Mouse (Mus musculus): ENCODE results near the gene Wdr75. TPM values are rescaled to one million over a fixed set of nuclear protein-coding genes. Genes with fewer than 3 reads are reported as not detected.

The Wdr75 gene
- polyA plus RNA-seq, 1 experiment, result 45.5 TPM

GRCm38 (mm10) chr1:45865316-45865715 is 70.3 kb downstream of the Wdr75 start:
- WGBS, result 19% methylated on average over 1 of the region's 1 CpGs
- no peak for DNase-seq
- Histone ChIP-seq H3K4me3 (replicated peaks; ENCODE audit: extremely low read depth, low read depth, low read length) (no peak overlapping the region), H3K4me1 (ENCODE audit: control insufficient read depth, insufficient read depth, low read length) (peaks cover 15% of the 10 kb centered on the region)
- TF ChIP-seq POLR2A (IDR thresholded peaks at IDR 0.05; ENCODE audit: borderline replicate concordance, extremely low read depth, low read depth, low read length) (no peak), CTCF (IDR thresholded peaks at IDR 0.05; ENCODE audit: insufficient read depth, low read length) (no peak)

- TF ChIP-seq POLR2A (IDR thresholded peaks at IDR 0.05; ENCODE audit: borderline replicate concordance, extremely low read depth, low read depth, low read length) (no peak), CTCF (IDR thresholded peaks at IDR 0.05; ENCODE audit: insufficient read depth, low read length) (no peak)
- DNase-seq, result no peak
- H3K4me3 ChIP-seq (replicated peaks; ENCODE audit: extremely low read depth, low read depth, low read length), result no peak overlapping the region
- peaks cover 15% of the 10 kb centered on the region for H3K4me1 ChIP-seq (ENCODE audit: control insufficient read depth, insufficient read depth, low read length)
- WGBS, result 27% methylated on average over 5 of the region's 5 CpGs
These were observed 70.8 kb downstream of the Wdr75 start for GRCm38 (mm10) chr1:45865727-45866126.

- 35% methylated on average over 3 of the region's 3 CpGs for WGBS
- no peak overlapping the region for H3K4me3 ChIP-seq (replicated peaks; ENCODE audit: extremely low read depth, low read depth, low read length)
- peaks cover 15% of the 10 kb centered on the region for H3K4me1 ChIP-seq (ENCODE audit: control insufficient read depth, insufficient read depth, low read length)
- TF ChIP-seq CTCF (IDR thresholded peaks at IDR 0.05; ENCODE audit: insufficient read depth, low read length) (no peak), POLR2A (IDR thresholded peaks at IDR 0.05; ENCODE audit: borderline replicate concordance, extremely low read depth, low read depth, low read length) (no peak)
- DNase-seq, result no peak
These were observed 71.5 kb downstream of the Wdr75 start for GRCm38 (mm10) chr1:45866288-45867018.

- TF ChIP-seq CTCF (IDR thresholded peaks at IDR 0.05; ENCODE audit: insufficient read depth, low read length), result no peak
- no peak for TF ChIP-seq POLR2A (IDR thresholded peaks at IDR 0.05; ENCODE audit: borderline replicate concordance, extremely low read depth, low read depth, low read length)
- 44% methylated on average over 1 of the region's 1 CpGs for WGBS
These were observed 73.1 kb downstream of the Wdr75 start for GRCm38 (mm10) chr1:45868050-45868449.

GRCm38 (mm10) chr1:45868479-45869137 is 73.6 kb downstream of the Wdr75 start:
- WGBS, result 40% methylated on average over 3 of the region's 3 CpGs
- no peak overlapping the region for H3K4me3 ChIP-seq (replicated peaks; ENCODE audit: extremely low read depth, low read depth, low read length)
- TF ChIP-seq CTCF (IDR thresholded peaks at IDR 0.05; ENCODE audit: insufficient read depth, low read length) (no peak), POLR2A (IDR thresholded peaks at IDR 0.05; ENCODE audit: borderline replicate concordance, extremely low read depth, low read depth, low read length) (no peak)
- peaks cover 15% of the 10 kb centered on the region for H3K4me1 ChIP-seq (ENCODE audit: control insufficient read depth, insufficient read depth, low read length)
- no peak for DNase-seq

More at GRCm38 (mm10) chr1:45868050-45868449, 73.1 kb downstream of the Wdr75 start:
- Histone ChIP-seq H3K4me1 (ENCODE audit: control insufficient read depth, insufficient read depth, low read length) (peaks cover 15% of the 10 kb centered on the region), H3K4me3 (replicated peaks; ENCODE audit: extremely low read depth, low read depth, low read length) (no peak overlapping the region)
- DNase-seq, result no peak

Other genes starting within 250 kb of the Wdr75 start
- gene Gm5269, start 95.1 kb downstream of the Wdr75 start, polyA plus RNA-seq (2012; rRNA removed), result not detected in 2 replicates
- gene Slc40a1, start 131.4 kb downstream of the Wdr75 start, polyA plus RNA-seq (2012; rRNA removed), result 2.1 and 6.4 TPM in 2 replicates

Measured in lung, adult 2 months (tissue).